Mouse (Mus musculus): ENCODE measurements around the gene Lsp1. TPM values are rescaled to one million over a fixed set of nuclear protein-coding genes. Genes with fewer than 3 reads are reported as not detected.

Lsp1 gene
- polyA plus RNA-seq, 1 experiment from 2014 or later: 15.5 TPM

DNA sequence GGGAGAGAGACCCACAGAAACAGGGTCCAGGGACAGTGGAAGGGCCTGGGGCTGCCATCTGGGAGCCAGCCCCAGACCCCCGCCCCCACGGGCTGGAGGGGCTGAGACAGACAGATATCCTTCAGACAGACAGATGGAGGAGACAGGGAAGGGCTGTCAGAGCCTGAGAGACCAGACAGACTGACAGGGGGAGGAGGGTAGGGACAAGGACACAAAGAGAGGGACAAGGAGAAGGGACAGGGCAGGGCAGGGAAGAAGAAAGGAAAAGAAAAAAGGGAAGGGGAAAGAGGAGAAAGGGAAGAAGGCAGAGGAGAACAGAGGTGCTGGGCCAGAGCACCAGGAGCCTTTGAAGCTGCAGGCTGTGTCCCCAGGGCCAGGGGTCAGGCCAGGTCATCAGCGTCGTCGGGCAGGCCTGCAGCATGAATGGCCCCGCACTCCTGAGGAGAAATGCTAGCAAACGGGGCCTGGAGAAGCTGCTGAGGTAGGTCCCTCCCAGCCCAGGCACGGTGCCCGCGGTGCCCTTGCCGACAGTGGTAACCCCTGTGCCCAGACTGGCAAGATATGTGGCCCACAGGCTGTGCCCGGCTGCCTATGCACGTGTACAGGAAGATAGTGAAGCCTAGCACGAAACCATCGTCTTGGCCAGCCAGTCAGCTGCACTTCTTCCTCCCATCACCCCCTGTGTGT, 11.4 kb downstream of the Lsp1 start:
- H3K27me3 ChIP-seq: no peaks in the 10 kb centered on the region
- DNase-seq (ENCODE audit: low read depth, low spot score) (no peak), ATAC-seq (no peak)
- in situ Hi-C loops (cut with MboI; ENCODE audit: low pct_unique_long_range_greater_than_20kb): no loop called here
- POLR2A ChIA-PET: no interaction called here
- no peak for TF ChIP-seq CTCF (IDR thresholded peaks at IDR 0.05)
- CTCF ChIA-PET: interaction anchor here (0.9 to 2.3 kb wide), 5 partner anchors 11 to 33 kb away, joined by 3 to 4 read pairs (median 3); partner anchors contain the start of gene Lsp1

DNA sequence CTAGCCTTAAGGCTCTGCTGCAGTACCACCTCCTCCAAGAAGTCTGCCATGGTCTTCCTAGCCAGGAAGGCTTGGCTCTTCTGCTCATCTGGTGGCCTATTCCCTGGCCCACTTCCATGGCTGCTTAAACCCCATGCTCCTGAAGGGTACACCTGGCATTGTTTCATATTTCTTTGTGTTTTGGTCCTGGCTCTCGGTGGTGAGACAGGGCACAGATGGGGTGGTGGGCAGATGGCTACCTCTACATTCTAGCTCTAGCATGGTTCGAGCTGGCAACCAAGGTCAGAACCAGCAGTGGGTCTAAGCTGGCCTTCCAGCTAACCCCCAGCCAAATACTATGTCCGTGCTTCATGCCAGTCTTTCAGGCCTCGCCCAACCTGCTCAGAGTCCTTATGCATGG, 12.3 kb downstream of the Lsp1 start:
- DNase-seq (ENCODE audit: low read depth, low spot score) (no peak), ATAC-seq (no peak)
- in situ Hi-C loops (cut with MboI; ENCODE audit: low pct_unique_long_range_greater_than_20kb): no loop called here
- no peak for TF ChIP-seq CTCF (IDR thresholded peaks at IDR 0.05)
- POLR2A ChIA-PET: no interaction called here
- H3K27me3 ChIP-seq: no peaks in the 10 kb centered on the region
- CTCF ChIA-PET: interaction anchor here (0.9 to 1.0 kb wide), 2 partner anchors 12 to 33 kb away, joined by 3 read pairs; partner anchors contain the start of gene Lsp1

DNA sequence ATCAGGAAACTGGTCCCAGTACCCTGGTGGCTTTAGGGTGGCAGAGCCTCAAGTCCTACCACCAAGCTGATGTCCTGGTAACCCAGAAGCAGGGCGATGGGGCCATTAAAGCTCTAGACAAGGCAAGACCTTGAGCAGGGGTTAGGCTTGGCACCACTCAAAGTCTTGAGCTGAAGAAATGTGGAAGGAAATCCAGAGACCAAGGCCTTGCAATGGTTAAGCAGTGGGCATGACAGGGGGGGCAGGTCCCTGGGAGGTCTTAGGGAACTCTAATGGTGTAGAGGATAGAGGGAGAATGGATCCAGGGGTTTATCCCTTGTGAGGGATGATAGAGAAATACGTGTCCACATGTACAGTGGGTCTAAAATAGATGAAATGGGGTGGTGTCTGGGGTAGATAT, 12.9 kb downstream of the Lsp1 start:
- ChIA-PET CTCF (no interaction called here), POLR2A (no interaction called here)
- ATAC-seq: no peak
- no peak for DNase-seq (ENCODE audit: low read depth, low spot score)
- no peaks in the 10 kb centered on the region for H3K27me3 ChIP-seq
- in situ Hi-C loops (cut with MboI; ENCODE audit: low pct_unique_long_range_greater_than_20kb): no loop called here
- TF ChIP-seq CTCF (IDR thresholded peaks at IDR 0.05): no peak

DNA sequence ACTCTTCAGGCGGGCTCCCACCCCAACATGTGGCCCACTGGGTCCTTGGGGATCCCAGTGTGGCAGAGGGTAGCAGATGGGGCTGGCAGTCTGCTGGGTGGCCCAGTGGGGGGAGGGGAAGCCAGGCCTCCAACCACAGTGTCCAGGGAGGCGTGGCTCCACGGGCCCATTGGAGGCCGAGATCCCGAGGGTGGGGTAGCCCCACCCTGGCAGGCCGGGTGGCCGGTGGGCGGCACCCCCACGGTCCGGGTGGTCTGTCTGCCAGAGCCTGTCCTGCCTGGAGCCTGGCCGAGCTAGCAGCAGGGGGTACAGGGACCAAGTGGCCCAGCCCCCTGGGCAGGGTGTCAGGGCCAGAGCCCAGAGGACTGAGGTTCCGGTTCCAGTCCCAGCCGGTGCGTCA, 14.2 kb downstream of the Lsp1 start:
- no peak for ATAC-seq

DNA sequence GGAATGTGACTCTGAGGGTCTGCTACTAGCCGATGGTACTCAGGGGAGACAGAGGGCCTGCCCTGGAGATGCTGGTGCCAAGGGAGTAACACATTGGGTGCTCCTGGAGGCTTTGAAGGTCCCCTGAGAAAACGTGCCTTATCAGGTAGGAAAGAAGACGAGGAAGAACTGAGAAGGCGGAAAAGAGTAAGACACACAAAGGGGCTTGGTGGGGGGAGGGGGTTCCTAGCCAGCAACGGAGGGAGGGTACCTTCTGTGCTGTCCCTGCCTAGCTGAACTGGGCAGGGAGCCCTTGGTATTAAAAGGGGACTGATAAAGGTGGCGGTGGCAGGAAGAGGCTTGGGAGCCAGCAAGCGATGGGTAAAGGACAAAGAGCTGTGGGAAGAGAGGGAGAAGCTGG, 15.0 kb downstream of the Lsp1 start:
- DNase-seq (ENCODE audit: low read depth, low spot score): no peak
- POLR2A ChIA-PET: interaction anchor here (0.9 kb wide), 1 partner anchor 39 kb away, joined by 3 read pairs; no protein-coding TSS in a partner anchor
- TF ChIP-seq CTCF (IDR thresholded peaks at IDR 0.05): no peak
- in situ Hi-C loops (cut with MboI; ENCODE audit: low pct_unique_long_range_greater_than_20kb): no loop called here
- ATAC-seq: no peak
- CTCF ChIA-PET: no interaction called here
- no peaks in the 10 kb centered on the region for H3K27me3 ChIP-seq

More for the DNA sequence above, 14.2 kb downstream of the Lsp1 start:
- ChIA-PET POLR2A (no interaction called here), CTCF (no interaction called here)
- TF ChIP-seq CTCF (IDR thresholded peaks at IDR 0.05): no peak
- no peaks in the 10 kb centered on the region for H3K27me3 ChIP-seq
- in situ Hi-C loops (cut with MboI; ENCODE audit: low pct_unique_long_range_greater_than_20kb): no loop called here
- no peak for DNase-seq (ENCODE audit: low read depth, low spot score)

DNA sequence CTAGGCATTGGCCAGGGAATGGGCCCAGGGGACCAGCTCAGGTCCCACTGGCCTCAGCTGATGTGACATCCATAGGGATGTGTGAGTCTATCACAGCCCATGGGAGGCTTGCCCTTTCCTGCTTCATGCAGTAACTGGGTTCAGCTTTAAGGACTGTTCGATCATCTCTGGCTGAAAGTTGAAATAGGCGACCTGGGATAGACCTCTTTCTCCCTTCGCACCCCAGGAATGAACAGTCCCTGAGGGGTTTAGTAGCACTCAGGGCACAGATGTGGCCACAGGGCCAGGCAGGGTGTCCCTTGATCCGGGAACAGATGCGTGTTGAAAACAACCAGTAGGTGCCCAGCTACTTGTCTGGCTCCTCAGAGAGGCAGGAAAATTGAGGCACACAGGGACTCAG, 15.7 kb downstream of the Lsp1 start:
- POLR2A ChIA-PET: interaction anchor here (0.9 kb wide), 1 partner anchor 40 kb away, joined by 3 read pairs; no protein-coding TSS in a partner anchor
- in situ Hi-C loops (cut with MboI; ENCODE audit: low pct_unique_long_range_greater_than_20kb): no loop called here
- TF ChIP-seq CTCF (IDR thresholded peaks at IDR 0.05): no peak
- CTCF ChIA-PET: interaction anchor here (1.3 kb wide), 1 partner anchor 12 kb away, joined by 4 read pairs; no protein-coding TSS in a partner anchor
- ATAC-seq (no peak), DNase-seq (ENCODE audit: low read depth, low spot score) (no peak)
- H3K27me3 ChIP-seq: no peaks in the 10 kb centered on the region

DNA sequence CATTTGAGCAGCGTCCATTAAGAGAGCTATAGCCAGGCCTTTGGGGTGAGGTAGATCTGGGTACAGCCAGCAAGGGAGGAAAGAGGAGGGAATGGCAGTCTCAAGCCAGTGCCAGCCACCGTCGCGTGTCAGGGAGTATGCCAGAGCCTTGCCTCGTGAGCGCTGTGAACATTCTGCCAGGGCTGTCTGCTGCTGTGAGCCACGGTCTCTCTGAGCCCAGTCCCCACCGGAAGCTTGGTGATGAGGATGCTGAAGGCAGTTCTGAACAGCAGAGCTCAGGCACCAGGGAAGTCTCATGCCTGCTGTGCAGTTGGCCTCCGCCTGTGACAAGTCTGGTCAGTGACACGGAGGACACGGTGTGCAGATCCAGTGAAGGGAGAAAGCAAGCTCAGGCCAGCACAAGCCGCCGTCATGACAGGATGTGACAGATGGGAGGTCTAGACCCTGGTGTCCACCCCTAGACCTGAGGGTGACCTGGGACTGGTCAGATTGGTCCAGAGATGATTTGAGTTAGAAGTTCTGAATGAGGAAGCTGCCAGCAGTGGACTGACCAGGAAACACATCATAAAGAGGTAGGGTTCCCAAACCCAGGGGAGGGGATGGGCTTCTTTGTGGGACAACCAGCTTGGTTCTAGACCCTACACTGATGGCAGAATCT, 16.3 kb downstream of the Lsp1 start:
- TF ChIP-seq CTCF (IDR thresholded peaks at IDR 0.05): no peak
- in situ Hi-C loops (cut with MboI; ENCODE audit: low pct_unique_long_range_greater_than_20kb): no loop called here
- DNase-seq (ENCODE audit: low read depth, low spot score) (no peak), ATAC-seq (no peak)
- CTCF ChIA-PET: interaction anchor here (1.3 kb wide), 1 partner anchor 11 kb away, joined by 4 read pairs; no protein-coding TSS in a partner anchor
- no peaks in the 10 kb centered on the region for H3K27me3 ChIP-seq
- POLR2A ChIA-PET: interaction anchor here (0.9 kb wide), 1 partner anchor 41 kb away, joined by 3 read pairs; no protein-coding TSS in a partner anchor

DNA sequence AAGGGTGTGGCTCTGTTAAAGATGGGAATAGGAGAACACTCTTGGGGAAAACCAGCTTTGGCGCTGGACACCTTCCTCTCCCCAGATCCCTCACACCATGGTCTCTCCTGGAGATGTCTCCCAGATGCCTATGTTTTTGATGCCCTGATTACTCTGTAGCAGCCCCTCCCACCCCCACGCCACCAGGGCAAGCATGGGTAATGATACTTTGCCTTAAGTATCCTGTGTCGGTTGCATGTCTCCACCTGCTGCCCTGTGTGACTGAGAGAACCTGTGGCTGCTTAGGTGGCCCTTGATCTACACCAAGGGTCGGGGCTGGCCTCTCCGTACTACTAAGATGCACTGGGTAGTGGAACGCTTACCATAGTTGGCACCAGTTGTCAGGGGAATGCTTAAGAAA, 17.4 kb downstream of the Lsp1 start:
- ChIA-PET CTCF (no interaction called here), POLR2A (no interaction called here)
- TF ChIP-seq CTCF (IDR thresholded peaks at IDR 0.05): no peak
- no peak for ATAC-seq
- in situ Hi-C loops (cut with MboI; ENCODE audit: low pct_unique_long_range_greater_than_20kb): no loop called here
- DNase-seq (ENCODE audit: low read depth, low spot score): no peak
- H3K27me3 ChIP-seq: no peaks in the 10 kb centered on the region

DNA sequence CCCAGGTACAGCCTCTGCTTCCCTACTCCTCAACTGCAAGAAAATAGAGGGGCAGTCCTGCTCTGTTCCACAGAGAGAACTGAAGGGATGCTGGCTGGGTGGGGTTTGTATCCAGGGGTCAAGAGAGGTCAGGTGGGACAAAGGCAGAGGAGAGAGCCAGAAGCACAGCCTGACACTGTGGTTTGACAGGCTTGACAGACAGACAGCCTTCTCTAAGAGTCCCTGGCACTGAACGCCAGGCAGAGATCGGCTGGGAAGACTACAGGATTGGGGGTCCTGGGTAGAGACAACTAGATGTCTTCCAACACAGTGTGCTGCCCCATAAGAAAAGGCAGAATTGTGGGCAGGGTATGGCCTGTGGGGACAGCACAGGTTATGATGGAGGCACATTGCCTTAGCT, 18.0 kb downstream of the Lsp1 start:
- H3K27me3 ChIP-seq: no peaks in the 10 kb centered on the region
- ChIA-PET POLR2A (no interaction called here), CTCF (no interaction called here)
- DNase-seq (ENCODE audit: low read depth, low spot score) (no peak), ATAC-seq (no peak)
- in situ Hi-C loops (cut with MboI; ENCODE audit: low pct_unique_long_range_greater_than_20kb): no loop called here
- TF ChIP-seq CTCF (IDR thresholded peaks at IDR 0.05): no peak

DNA sequence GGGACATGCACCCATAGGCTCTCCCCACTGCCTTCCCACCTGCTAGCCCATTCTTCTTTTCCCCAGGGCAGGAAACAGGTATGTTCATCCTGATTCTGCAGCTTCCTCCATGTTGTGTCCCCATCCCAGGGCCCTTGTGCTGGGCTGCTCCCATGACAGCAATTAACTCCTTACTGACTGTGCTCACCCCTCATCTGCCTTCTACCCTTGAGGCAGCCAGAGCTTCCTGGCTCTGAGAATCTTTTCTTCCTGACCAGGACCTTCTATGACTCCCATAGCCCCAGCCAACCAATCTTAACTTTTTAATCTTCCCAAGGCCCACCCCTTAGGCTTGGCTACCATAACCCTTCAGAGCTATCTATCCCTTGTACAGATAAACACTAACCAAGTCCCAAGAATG, 18.7 kb downstream of the Lsp1 start:
- H3K27me3 ChIP-seq: no peaks in the 10 kb centered on the region
- POLR2A ChIA-PET: no interaction called here
- TF ChIP-seq CTCF (IDR thresholded peaks at IDR 0.05): no peak
- DNase-seq (ENCODE audit: low read depth, low spot score) (no peak), ATAC-seq (no peak)
- CTCF ChIA-PET: interaction anchor here (0.9 to 1.1 kb wide), 2 partner anchors 15 to 145 kb away, joined by 3 to 5 read pairs; no protein-coding TSS in a partner anchor
- in situ Hi-C loops (cut with MboI; ENCODE audit: low pct_unique_long_range_greater_than_20kb): no loop called here

DNA sequence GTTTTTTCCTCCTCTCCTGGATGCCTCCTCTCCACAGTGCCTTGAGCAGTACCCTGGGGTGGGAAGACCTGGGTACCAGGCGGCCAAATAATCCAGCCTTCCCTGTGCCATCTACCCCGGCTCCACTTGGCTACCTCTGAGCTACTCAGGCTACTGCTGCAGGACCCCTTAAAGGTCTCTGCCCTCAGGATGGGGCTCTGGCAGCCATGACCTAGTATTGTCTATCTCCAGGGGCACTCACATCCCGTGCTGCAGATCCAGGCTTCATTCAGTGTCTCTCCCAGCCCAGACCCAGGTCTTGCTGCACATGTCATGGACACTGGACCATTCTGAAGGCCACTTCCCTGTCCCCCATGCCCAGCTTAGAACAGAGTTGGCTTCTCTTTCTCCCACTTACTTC, 19.3 kb downstream of the Lsp1 start:
- ATAC-seq (no peak), DNase-seq (ENCODE audit: low read depth, low spot score) (no peak)
- ChIA-PET POLR2A (no interaction called here), CTCF (interaction anchor here (0.9 to 1.1 kb wide), 2 partner anchors 15 to 145 kb away, joined by 3 to 5 read pairs; no protein-coding TSS in a partner anchor)
- H3K27me3 ChIP-seq: no peaks in the 10 kb centered on the region
- no peak for TF ChIP-seq CTCF (IDR thresholded peaks at IDR 0.05)
- in situ Hi-C loops (cut with MboI; ENCODE audit: low pct_unique_long_range_greater_than_20kb): no loop called here
